Mouse (Mus musculus) bone marrow macrophage, adult 2 months (primary cell): ENCODE measurements around the gene Scin. TPM values are rescaled to one million over a fixed set of nuclear protein-coding genes. Genes with fewer than 3 reads are reported as not detected.
A peak's percentile ranks its signal among the peaks of the same experiment; 100 is the strongest.
"Not testable (repeated sequence)": the region's sequence is repeated elsewhere in the genome, so short reads cannot be mapped to it uniquely, and the experiment has no call there.

Source experiments
- H3K27ac ChIP-seq: 2 replicates; pipeline ENCODE4 v1.5.1; 2012; ENCODE audit warnings: low read depth, low read length; ENCODE audit not compliant: insufficient read depth
- H3K4me1 ChIP-seq: 2 replicates; pipeline ENCODE4 v1.6.1; 2012; ENCODE audit warnings: low read length; ENCODE audit not compliant: control insufficient read depth, insufficient read depth
- H3K4me3 ChIP-seq: 2 replicates; pipeline ENCODE4 v1.5.1; 2012; ENCODE audit warnings: mild to moderate bottlenecking, low read length, moderate library complexity; ENCODE audit not compliant: insufficient read depth
- CTCF ChIP-seq: IDR thresholded peaks from 2 replicates; pipeline ENCODE4 v1.5.1; 2012; ENCODE audit warnings: low read depth, mild to moderate bottlenecking, low read length, moderate library complexity
- POLR2A ChIP-seq: IDR thresholded peaks from 2 replicates; pipeline ENCODE4 v1.6.1; 2012; ENCODE audit warnings: mild to moderate bottlenecking, low read depth, low read length, borderline replicate concordance
- polyA plus RNA-seq: library from polyadenylated mRNA; stranded (reverse); fragments of >200 nt; gene quantifications from 2 replicates; pipeline ENCODE4 v1.2.4, GENCODE M21; 2012; ENCODE audit not compliant: missing spikeins, insufficient read depth, insufficient read length

Gene Scin
- polyA plus RNA-seq, result 0.36 TPM in 1 of 2 replicates, not detected in the other

- no peak for TF ChIP-seq POLR2A
- no peak for TF ChIP-seq CTCF
- peak within 1 kb of the TSS; percentile 34 for H3K4me3 ChIP-seq
Measured at GRCm38 (mm10) chr12:40133573-40134271, at the start of gene Scin. Scin (minus strand) TSS chr12:40134228.

GRCm38 (mm10) chr12:40177089-40177488 is 43.1 kb upstream of the Scin start:
- H3K4me1 ChIP-seq, result no peaks in the 10 kb centered on the region
- no peak overlapping the region for H3K27ac ChIP-seq
- no peak overlapping the region for H3K4me3 ChIP-seq
- TF ChIP-seq CTCF (peak; percentile 47; the same call in 1 of the 2 replicates), POLR2A (no peak)

More at GRCm38 (mm10) chr12:40133573-40134271, at the start of gene Scin:
- Histone ChIP-seq H3K4me1 (0 out of 2 replicates have a peak, but pooled peaks cover 2% of the 10 kb centered on the region), H3K27ac (no peak within 1 kb of the TSS)

GRCm38 (mm10) chr12:40176158-40176557 is 42.1 kb upstream of the Scin start:
- H3K27ac ChIP-seq, result no peak overlapping the region
- H3K4me3 ChIP-seq, result no peak overlapping the region
- no peak for TF ChIP-seq POLR2A
- no peak for TF ChIP-seq CTCF
- H3K4me1 ChIP-seq, result 0 out of 2 replicates have a peak, but pooled peaks cover 3% of the 10 kb centered on the region

GRCm38 (mm10) chr12:40175171-40175570 is 41.1 kb upstream of the Scin start:
- H3K27ac ChIP-seq, H3K4me3 ChIP-seq, H3K4me1 ChIP-seq: not testable (repeated sequence)

- H3K27ac ChIP-seq, result no peak overlapping the region
- TF ChIP-seq POLR2A, result no peak
- no peak for TF ChIP-seq CTCF
- no peak overlapping the region for H3K4me3 ChIP-seq
- H3K4me1 ChIP-seq, result 0 out of 2 replicates have a peak, but pooled peaks cover 3% of the 10 kb centered on the region
Measured at GRCm38 (mm10) chr12:40171637-40172036, 37.6 kb upstream of the Scin start.

- Histone ChIP-seq H3K4me1 (0 out of 2 replicates have a peak, but pooled peaks cover 3% of the 10 kb centered on the region), H3K27ac (no peak overlapping the region), H3K4me3 (no peak overlapping the region)
- TF ChIP-seq CTCF, result no peak
- TF ChIP-seq POLR2A, result no peak
Measured at GRCm38 (mm10) chr12:40169675-40170074, 35.6 kb upstream of the Scin start.

GRCm38 (mm10) chr12:40164621-40165020 is 30.6 kb upstream of the Scin start:
- H3K4me3 ChIP-seq, result no peak overlapping the region
- no peaks in the 10 kb centered on the region for H3K4me1 ChIP-seq
- no peak overlapping the region for H3K27ac ChIP-seq
- TF ChIP-seq CTCF (no peak), POLR2A (no peak)

GRCm38 (mm10) chr12:40160777-40161176 is 26.7 kb upstream of the Scin start:
- TF ChIP-seq POLR2A, result no peak
- no peak for TF ChIP-seq CTCF
- H3K4me3 ChIP-seq, result no peak overlapping the region
- H3K4me1 ChIP-seq, result no peaks in the 10 kb centered on the region
- no peak overlapping the region for H3K27ac ChIP-seq

GRCm38 (mm10) chr12:40154188-40154587 is 20.2 kb upstream of the Scin start:
- no peak overlapping the region for H3K4me3 ChIP-seq
- TF ChIP-seq POLR2A (no peak), CTCF (no peak)
- H3K27ac ChIP-seq, result no peak overlapping the region
- H3K4me1 ChIP-seq, result peaks cover 7% of the 10 kb centered on the region; the same call in 1 of the 2 replicates

- TF ChIP-seq POLR2A, result no peak
- no peak overlapping the region for H3K4me3 ChIP-seq
- H3K4me1 ChIP-seq, result peaks cover 7% of the 10 kb centered on the region; the same call in 1 of the 2 replicates
- H3K27ac ChIP-seq, result no peak overlapping the region
Measured at GRCm38 (mm10) chr12:40152353-40153069, 18.5 kb upstream of the Scin start.

- Histone ChIP-seq H3K4me1 (peaks cover 4% of the 10 kb centered on the region; the same call in 1 of the 2 replicates), H3K27ac (no peak overlapping the region), H3K4me3 (no peak overlapping the region)
- TF ChIP-seq POLR2A (no peak), CTCF (no peak)
Measured at GRCm38 (mm10) chr12:40147319-40147718, 13.3 kb upstream of the Scin start.
